Mouse (Mus musculus): ENCODE results near the gene Tnni3. TPM values are rescaled to one million over a fixed set of nuclear protein-coding genes. Genes with fewer than 3 reads are reported as not detected.
"Not testable (repeated sequence)": the region's sequence is repeated elsewhere in the genome, so short reads cannot be mapped to it uniquely, and the experiment has no call there.

Tnni3 gene
- under 1 TPM in 1 of 2 experiments, not detected in 1; 0.41 TPM for total RNA-seq (2021)
- long read RNA-seq, experiment 1 = 0 reads
- long read RNA-seq, experiment 2 = 0 reads

DNA sequence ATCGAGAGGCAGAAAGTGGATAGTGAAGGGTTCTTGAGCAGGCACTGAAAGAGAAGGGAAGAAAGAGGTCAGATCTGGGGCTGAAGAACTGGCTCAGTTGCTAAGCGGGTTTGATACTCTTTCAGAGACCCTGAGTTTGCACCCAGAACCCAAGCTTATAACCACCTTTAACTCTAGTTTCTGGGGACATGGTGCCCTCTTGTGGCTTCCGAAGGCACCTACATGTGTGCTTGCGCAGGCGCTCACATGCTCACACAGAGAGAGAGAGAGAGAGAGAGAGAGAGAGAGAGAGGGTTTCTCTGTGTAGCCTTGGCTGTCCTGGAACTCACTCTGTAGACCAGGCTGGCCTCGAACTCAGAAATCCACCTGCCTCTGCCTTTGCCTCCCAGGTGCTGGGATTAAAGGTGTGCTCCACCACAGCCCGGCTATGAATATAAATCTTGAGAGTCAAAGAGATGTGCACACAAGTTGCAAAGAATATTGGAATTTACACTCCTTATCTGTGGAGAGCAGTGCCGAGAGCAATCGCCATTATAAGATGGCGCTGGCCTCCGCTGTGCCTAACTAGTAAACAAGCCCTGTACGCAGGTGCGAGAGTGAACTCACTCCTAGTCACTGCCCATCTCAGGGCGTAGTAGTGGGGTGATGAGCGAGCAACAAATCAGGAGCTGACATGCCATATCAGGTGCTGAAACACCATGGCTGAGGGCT is at the start of gene Tnni3:
Gene Tnni3 (minus strand): TSS at position 18 of the 711 bp plus-strand sequence.
- not testable (repeated sequence) for H3K27ac ChIP-seq, H3K4me3 ChIP-seq

DNA sequence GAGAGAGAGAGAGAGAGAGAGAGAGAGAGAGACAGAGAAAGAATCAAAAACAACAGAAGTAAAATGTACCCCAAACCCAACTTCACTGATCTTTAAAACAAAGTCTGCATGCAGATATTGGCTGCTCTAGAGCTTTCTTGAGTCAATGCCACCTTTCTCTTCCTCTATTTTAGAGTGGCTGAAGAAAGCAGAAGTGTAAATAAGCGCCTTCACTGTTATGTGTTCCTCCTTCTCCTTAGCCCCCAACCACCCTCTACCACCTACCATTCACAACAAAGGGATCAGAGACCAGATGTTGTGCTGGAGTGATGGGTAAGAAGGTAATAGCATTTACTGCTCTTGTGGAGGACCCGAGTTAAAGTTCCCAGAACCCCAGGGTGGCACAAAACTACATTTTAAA is 48.3 kb upstream of the Tnni3 start:
- DNase-seq; intact Hi-C loops (cut with DNase I); H3K27ac ChIP-seq; H3K4me3 ChIP-seq: not testable (repeated sequence)

More for the DNA sequence above, at the start of gene Tnni3:
- intact Hi-C loops (cut with DNase I); DNase-seq: not testable (repeated sequence)
- TF ChIP-seq CTCF (IDR thresholded peaks at IDR 0.05) = peak; percentile 69

DNA sequence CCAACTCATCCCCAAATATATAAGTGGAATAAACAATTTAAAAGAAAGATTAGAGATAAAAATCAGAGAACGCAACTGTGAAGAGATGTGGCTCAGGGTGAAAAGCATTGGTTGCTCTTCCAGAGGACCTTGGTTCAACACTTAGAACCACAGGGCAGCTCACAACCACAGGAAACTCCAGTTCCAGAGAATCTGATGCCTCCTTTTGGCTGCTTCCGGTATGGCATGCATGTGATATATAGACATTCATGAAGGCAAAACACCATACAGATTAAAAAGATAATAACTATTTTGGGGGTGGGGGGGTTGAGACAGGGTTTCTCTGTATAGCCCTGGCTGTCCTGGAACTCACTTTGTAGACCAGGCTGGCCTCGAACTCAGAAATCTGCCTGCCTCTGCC is 38.6 kb upstream of the Tnni3 start:
- no peak for DNase-seq
- intact Hi-C loops (cut with DNase I) = no loop called here
- H3K4me3 ChIP-seq = no peak overlapping the region
- TF ChIP-seq CTCF (IDR thresholded peaks at IDR 0.05) = no peak
- H3K27ac ChIP-seq = no peak overlapping the region

DNA sequence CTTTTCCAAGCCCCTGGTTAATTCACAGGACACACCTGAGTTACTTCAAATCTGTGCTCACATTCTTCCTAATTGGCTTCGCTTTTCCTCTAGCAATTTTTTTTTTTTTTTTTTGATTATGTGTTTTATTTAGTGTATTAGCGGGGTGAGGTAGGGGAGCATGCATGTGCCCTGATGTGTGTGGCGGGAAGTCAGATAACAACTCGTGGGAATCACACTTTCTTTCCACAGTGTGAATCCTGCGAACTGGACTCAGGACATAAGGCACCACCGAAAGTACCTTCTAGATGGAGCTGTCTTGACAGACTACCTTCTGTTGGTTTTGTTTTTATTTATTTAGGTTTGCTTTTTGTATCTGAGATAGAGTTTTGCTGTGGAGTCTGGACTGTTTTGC is 33.1 kb upstream of the Tnni3 start:
- no peak for TF ChIP-seq CTCF (IDR thresholded peaks at IDR 0.05)

DNA sequence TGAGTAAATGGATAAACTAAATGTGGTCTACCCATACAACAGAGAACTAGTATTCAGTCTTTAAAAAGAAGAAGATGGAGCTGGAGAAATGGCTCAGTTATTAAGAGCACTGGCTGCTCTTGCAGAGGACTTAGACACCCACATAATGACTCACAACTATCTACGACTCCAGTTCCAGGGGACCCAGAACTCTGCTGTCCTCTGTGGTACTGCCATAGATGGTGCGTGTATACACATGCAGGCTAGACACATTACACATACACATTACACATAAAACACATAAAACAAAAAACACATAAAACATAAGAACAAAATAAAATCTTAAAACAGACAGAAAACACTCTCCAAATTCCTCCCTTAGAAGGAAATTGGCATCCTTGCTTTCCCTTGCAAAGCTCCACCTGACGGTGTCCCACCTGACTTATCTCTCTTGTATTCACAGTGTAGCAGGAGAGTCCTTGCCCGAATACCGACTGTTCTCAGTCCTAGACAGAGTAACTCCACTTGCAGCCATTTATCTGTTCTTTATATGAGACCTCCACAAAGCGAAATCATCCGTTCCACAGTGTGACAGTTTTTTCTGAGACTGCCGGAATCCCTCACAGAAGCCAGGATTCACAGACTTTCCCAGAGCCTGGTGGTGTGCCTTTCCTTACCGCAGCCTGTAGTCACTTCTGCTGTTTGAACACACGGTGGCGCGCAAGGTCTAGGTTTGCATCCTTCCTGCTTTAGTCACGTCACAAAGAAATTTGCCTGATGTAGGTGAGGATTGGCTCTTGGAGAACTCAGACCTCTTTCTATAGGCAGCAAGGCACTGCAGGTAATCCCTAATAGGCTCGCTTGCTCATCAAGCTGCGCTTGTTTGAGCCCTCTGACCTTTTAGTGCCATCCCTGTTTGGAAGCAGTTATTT is 32.5 kb upstream of the Tnni3 start:
- no peak overlapping the region for H3K27ac ChIP-seq
- no peak overlapping the region for H3K4me3 ChIP-seq
- DNase-seq = peak; percentile 72
- intact Hi-C loops (cut with DNase I) = loop anchor here (2.0 to 5.0 kb wide), 3 partner anchors 250 to 506 kb away; partner anchors contain the start of gene U2af2
- peak; percentile 91 for TF ChIP-seq CTCF (IDR thresholded peaks at IDR 0.05)

More for the DNA sequence above, 33.1 kb upstream of the Tnni3 start:
- intact Hi-C loops (cut with DNase I) = loop anchor here (2.0 to 5.0 kb wide), 3 partner anchors 250 to 505 kb away; partner anchors contain the start of gene U2af2
- no peak overlapping the region for H3K4me3 ChIP-seq
- no peak for DNase-seq
- H3K27ac ChIP-seq = no peak overlapping the region

DNA sequence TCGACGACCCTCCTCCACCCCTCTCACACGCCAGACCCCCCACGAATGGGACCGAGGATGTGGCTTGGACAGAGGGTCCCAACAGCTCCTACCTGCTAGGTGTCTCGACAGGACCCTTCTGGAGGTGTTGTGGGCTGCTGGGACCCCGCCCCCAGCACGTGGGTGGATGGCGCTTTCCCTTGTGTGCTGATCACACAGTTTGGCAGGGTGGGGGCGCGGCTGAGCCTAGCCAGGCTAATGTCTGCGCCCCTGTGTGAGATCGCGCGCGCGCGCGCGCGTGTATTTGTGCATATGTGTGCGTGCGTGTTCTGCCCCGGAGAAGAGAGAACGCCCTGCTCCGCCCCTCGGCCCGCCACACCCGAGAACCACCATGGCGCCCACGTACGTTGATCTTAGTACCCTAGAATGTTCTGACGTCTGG is 23.2 kb upstream of the Tnni3 start, which contains the start of gene Syt5:
Gene Syt5 (minus strand): TSS at position 321 of the 421 bp plus-strand sequence.
- Histone ChIP-seq H3K27ac (no peak within 1 kb of the TSS), H3K4me3 (peak within 1 kb of the TSS; percentile 38)
- intact Hi-C loops (cut with DNase I) = no loop called here
- DNase-seq = no peak
- TF ChIP-seq CTCF (IDR thresholded peaks at IDR 0.05) = no peak

DNA sequence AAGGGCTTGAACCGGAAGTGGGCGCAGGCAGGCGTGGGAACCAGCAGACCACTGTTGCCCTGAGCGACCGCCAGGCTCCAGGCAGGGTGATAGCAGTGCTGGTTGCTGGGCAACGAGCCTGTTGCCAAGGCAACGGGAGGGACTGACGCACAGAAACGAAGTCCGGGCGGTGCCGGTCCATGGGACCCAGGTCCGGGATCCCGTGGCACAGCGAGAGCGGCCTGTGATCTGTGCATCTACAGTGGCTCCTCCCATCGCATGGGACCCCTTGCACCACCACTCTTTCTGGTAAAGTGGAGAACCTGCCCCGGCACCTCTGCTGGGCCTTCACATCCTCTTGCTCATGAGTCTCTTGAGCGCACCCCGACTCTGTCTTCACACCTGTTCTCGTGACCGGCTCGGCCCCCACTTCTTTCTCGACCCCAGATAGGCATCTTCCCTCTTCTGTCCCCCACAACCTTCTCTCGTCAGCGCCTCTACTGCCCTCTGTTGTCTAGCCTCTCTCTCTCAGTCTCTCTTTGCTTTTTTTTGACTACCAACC is 22.6 kb upstream of the Tnni3 start:
- intact Hi-C loops (cut with DNase I) = no loop called here
- Histone ChIP-seq H3K4me3 (no peak overlapping the region), H3K27ac (no peak overlapping the region)
- peak; percentile 48 for DNase-seq
- TF ChIP-seq CTCF (IDR thresholded peaks at IDR 0.05) = no peak

DNA sequence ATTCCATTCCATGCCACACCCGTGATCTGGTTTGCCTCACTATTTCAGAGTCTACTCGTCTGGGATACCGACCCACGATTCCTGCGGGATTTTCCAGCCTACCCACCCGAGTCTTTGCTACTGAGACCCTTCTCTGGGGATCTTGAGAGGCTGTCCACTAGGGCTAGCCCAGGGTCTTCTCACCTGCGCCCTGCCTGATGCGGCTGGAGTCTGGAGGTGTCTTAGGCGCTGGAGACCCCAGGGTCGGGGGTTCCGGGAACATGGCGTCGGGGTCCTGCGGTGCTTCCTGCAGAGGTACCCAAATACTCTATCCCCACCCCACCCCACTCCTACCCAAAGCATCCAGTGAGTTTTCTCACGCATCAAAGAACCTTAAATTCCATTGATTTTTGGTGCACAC is 22.0 kb upstream of the Tnni3 start:
- Histone ChIP-seq H3K27ac (no peak overlapping the region), H3K4me3 (no peak overlapping the region)
- intact Hi-C loops (cut with DNase I) = no loop called here
- TF ChIP-seq CTCF (IDR thresholded peaks at IDR 0.05) = no peak
- no peak for DNase-seq

DNA sequence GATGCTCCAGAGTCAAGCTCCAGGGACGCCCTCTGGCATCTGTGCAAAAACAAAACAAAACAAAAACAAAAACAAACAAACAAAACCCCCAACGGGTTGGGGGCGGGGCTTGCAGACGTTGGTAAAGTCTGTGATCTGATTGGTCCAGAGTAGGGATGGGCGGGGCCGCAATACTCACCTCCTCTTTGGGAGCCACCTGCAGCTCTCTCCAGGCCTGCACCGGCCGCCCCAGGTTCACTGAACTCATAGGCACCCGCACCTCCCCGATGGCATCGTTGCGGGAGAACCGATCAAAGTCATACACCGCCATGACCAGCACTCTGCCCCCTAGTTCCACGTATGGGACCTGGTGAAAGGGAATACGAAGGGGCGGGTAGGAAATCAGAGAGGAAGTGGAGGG is 18.0 kb upstream of the Tnni3 start:
- no peak for DNase-seq

DNA sequence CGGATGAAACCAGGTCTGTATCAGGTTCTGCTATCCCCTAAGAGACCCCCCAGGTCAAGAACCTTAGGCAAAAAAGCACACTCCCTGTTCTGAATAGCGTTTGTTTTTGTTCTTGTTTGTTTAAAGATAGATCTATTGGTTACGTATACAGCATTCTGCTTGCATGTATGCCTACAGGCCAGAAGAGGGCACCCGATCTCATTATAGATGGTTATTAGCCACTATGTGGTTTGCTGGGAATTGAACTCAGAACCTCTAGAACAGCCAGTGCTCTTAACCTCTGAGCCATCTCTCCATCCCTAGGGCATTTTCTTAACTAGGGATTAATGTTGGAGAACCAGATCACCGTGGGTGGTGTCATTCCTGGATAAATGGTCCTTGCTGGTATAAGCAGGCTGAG is 17.3 kb upstream of the Tnni3 start:
- no peak for DNase-seq
- Histone ChIP-seq H3K4me3 (no peak overlapping the region), H3K27ac (no peak overlapping the region)
- intact Hi-C loops (cut with DNase I) = no loop called here
- no peak for TF ChIP-seq CTCF (IDR thresholded peaks at IDR 0.05)

More for the DNA sequence above, 18.0 kb upstream of the Tnni3 start:
- Histone ChIP-seq H3K27ac (no peak overlapping the region), H3K4me3 (0 out of 2 replicates have a peak overlapping the region, but pooled peaks have one; percentile 17)
- TF ChIP-seq CTCF (IDR thresholded peaks at IDR 0.05) = no peak
- intact Hi-C loops (cut with DNase I) = no loop called here

DNA sequence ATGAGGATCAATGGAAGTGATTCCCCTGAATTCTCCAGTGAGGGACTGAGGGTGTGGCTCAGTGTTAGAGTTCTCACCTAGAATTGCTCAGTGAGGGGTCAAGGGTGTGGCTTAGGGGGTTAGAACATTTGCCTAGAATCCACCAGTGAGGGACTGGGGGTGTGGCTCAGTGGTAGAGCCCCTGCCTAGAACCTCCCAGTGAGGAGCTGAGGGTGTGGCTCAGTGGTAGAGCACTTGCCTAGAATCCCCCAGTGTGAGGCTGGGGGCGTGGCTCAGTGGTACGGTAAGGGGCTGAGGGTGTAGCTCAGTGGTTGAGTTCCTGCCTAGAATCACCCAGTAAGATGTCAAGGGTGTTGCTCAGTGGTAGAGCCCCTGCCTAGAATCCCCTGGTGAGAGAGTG is 15.0 kb upstream of the Tnni3 start:
- intact Hi-C loops (cut with DNase I) = no loop called here
- TF ChIP-seq CTCF (IDR thresholded peaks at IDR 0.05) = no peak
- no peak overlapping the region for H3K4me3 ChIP-seq

DNA sequence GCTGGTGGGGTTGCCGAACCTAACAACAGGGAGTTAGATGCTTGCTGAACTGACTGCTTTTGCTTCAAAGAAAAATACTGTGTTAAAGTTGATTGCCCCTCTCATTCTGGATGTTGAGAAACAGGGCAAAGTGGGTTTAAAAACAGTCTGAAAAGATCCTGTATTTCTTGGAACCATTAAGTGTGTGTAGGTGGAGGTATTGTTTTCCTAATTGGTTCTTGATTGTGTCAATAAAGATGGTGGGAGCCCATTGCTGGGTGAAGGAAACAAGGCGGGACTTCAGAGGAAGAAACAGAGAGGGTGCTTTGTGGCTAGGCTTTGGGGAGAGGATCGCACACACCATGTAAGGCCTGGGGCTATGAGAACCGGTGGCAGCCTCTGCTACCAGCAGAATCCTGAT is 13.2 kb upstream of the Tnni3 start:
- intact Hi-C loops (cut with DNase I) = no loop called here
- TF ChIP-seq CTCF (IDR thresholded peaks at IDR 0.05) = no peak
- Histone ChIP-seq H3K27ac (no peak overlapping the region), H3K4me3 (no peak overlapping the region)
- DNase-seq = no peak

More for the DNA sequence above, 15.0 kb upstream of the Tnni3 start:
- no peak for DNase-seq
- H3K27ac ChIP-seq = no peak overlapping the region
